Mouse (Mus musculus): ENCODE data around the gene Prss33.

GRCm38 (mm10) chr17:23828271-23829001, 7.4 kb downstream of the Prss33 start:
- TF ChIP-seq POLR2A (IDR thresholded peaks at IDR 0.05; ENCODE audit: borderline replicate concordance, extremely low read depth, insufficient read depth, insufficient read length, poor library complexity, severe bottlenecking) (no peak), CTCF (IDR thresholded peaks at IDR 0.05; ENCODE audit: borderline replicate concordance, extremely low read depth, insufficient read depth, insufficient read length) (peak; percentile 1; the same call in 1 of the 2 replicates)
